Mouse (Mus musculus) lung, postnatal 0 days (tissue): Measurements from ENCODE around the gene Krt42.

ENCODE experiments used
- CTCF ChIP-seq: IDR thresholded peaks from 2 replicates; pipeline ENCODE4 v1.5.1; 2016; ENCODE audit warnings: antibody characterized with exemption, mild to moderate bottlenecking
- EP300 ChIP-seq: IDR thresholded peaks from 2 replicates; pipeline ENCODE4 v1.6.1; 2016; ENCODE audit warnings: antibody characterized with exemption, mild to moderate bottlenecking, control low read depth

- TF ChIP-seq CTCF (no peak), EP300 (0 out of 2 replicates have a peak, but pooled peaks have one; percentile 12)
Measured at GRCm38 (mm10) chr11:100284988-100285387, 15.3 kb upstream of the Krt42 start.
